Mouse (Mus musculus) ES-E14 (cell line): ENCODE data around the gene Lhfpl2. TPM values are rescaled to one million over a fixed set of nuclear protein-coding genes. Genes with fewer than 3 reads are reported as not detected.

Experiments used
- DNase-seq: peaks from one replicate; pipeline ENCODE4 v3.0.0-alpha.2; 2013; ENCODE audit warnings: low read depth, low spot score
- H3K27ac ChIP-seq: 2 replicates; pipeline ENCODE4 v1.5.1; 2012; ENCODE audit warnings: low read depth, mild to moderate bottlenecking, low read length, moderate library complexity, mixed read lengths; ENCODE audit not compliant: poor library complexity, insufficient read depth, severe bottlenecking
- H3K36me3 ChIP-seq: 2 replicates; pipeline ENCODE4 v1.6.1; 2012; ENCODE audit warnings: mild to moderate bottlenecking, low read length, moderate library complexity, mixed read lengths; ENCODE audit not compliant: control insufficient read depth, poor library complexity, insufficient read depth, severe bottlenecking
- H3K4me1 ChIP-seq, 2 experiments: fragments of 150-350 bp in 1 of 2; sonication (generic) in 1 of 2; 2 replicates each; pipeline ENCODE4 v1.6.1; 2012; ENCODE audit warnings: low read length in 2 of 2, mild to moderate bottlenecking in 1 of 2, mixed read lengths in 1 of 2; ENCODE audit not compliant: control insufficient read depth in 2 of 2, insufficient read depth in 2 of 2, poor library complexity in 1 of 2
- H3K4me3 ChIP-seq, 2 experiments: fragments of 150-350 bp in 1 of 2; sonication (generic) in 1 of 2; 2 replicates each; pipeline ENCODE4 v1.5.1; 2012; ENCODE audit warnings: low read length in 2 of 2, low read depth in 1 of 2, mild to moderate bottlenecking in 1 of 2, mixed read lengths in 1 of 2; ENCODE audit not compliant: insufficient read depth in 1 of 2, poor library complexity in 1 of 2, severe bottlenecking in 1 of 2
- H3K9ac ChIP-seq: 2 replicates; pipeline ENCODE4 v1.6.1; 2012; ENCODE audit warnings: low read depth, mild to moderate bottlenecking, low read length, mixed read lengths; ENCODE audit not compliant: poor library complexity, insufficient read depth, severe bottlenecking
- H3K9me3 ChIP-seq: fragments of 150-350 bp; sonication (generic); 2 replicates; pipeline ENCODE4 v1.6.1; 2012; ENCODE audit warnings: low read depth, mild to moderate bottlenecking, low read length; ENCODE audit not compliant: control insufficient read depth, insufficient read depth
- CHD2 ChIP-seq: IDR thresholded peaks from 2 replicates; pipeline ENCODE4 v1.6.1; 2014; ENCODE audit warnings: mild to moderate bottlenecking, low read depth, low read length, inconsistent platforms
- HCFC1 ChIP-seq: IDR thresholded peaks from 2 replicates; pipeline ENCODE4 v1.6.1; 2012; ENCODE audit warnings: low read length, inconsistent platforms, borderline replicate concordance; ENCODE audit not compliant: insufficient read depth
- MAFK ChIP-seq: IDR thresholded peaks from 2 replicates; pipeline ENCODE4 v1.6.1; 2014; ENCODE audit warnings: mild to moderate bottlenecking, low read depth, low read length, inconsistent platforms; ENCODE audit not compliant: insufficient read depth
- ZC3H11A ChIP-seq: IDR thresholded peaks from 2 replicates; pipeline ENCODE4 v1.6.1; 2012; ENCODE audit warnings: low read depth, mild to moderate bottlenecking, inconsistent platforms, low read length, borderline replicate concordance
- ZNF384 ChIP-seq: IDR thresholded peaks from 2 replicates; pipeline ENCODE4 v1.6.1; 2012; ENCODE audit warnings: low read depth, low read length, inconsistent platforms
- in situ Hi-C, 2 experiments: fragments of 600-800 bp; cut with MboI; formaldehyde crosslinking; loops; one replicate each; pipeline ENCODE4 v1.15.1; 2025; ENCODE audit warnings: low sequenced_read_pairs in 2 of 2, inconsistent platforms in 1 of 2; ENCODE audit not compliant: unreplicated experiment in 2 of 2
- total RNA-seq: library from RNA; depleted of rRNA; stranded (reverse); fragments of 300-350 nt; gene quantifications from 2 replicates; pipeline ENCODE4 v1.2.3, GENCODE M21; 2012

Gene Lhfpl2
- total RNA-seq, 1 experiment = 8.8 TPM

DNA sequence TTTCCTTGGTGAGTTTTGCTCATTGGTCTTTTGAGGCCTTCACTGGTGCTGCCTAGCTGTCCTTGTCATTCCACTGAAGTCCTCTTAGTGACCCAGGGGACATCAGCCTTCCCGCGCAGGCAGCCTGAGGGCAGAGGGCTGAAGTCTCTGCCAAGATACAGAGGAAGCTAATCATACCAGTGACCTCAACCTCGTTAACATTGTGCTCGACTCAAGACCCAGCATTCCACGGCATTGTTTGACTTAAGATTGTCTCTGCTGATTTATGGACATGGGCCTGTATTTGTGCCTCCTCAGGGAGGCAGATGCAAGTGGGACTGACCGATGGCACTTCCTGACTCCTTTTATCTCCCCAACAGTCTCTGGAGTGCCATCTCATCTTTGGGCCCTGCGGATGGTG lies 7.0 kb downstream of the Lhfpl2 start:
- TF ChIP-seq CHD2 = no peak
- no peak for TF ChIP-seq ZNF384
- TF ChIP-seq MAFK = no peak
- TF ChIP-seq HCFC1 = no peak
- no peak for TF ChIP-seq ZC3H11A
- no peaks in the 10 kb centered on the region for H3K36me3 ChIP-seq
- no peak overlapping the region for H3K4me3 ChIP-seq
- H3K9ac ChIP-seq = no peak overlapping the region
- no peak overlapping the region for H3K27ac ChIP-seq
- peaks cover 0 to 17% of the 10 kb centered on the region in 2 experiments; a peak in 2 of 4 replicates for H3K4me1 ChIP-seq
- DNase-seq = no peak
- no peaks in the 10 kb centered on the region for H3K9me3 ChIP-seq
- in situ Hi-C loops = no loop called here

DNA sequence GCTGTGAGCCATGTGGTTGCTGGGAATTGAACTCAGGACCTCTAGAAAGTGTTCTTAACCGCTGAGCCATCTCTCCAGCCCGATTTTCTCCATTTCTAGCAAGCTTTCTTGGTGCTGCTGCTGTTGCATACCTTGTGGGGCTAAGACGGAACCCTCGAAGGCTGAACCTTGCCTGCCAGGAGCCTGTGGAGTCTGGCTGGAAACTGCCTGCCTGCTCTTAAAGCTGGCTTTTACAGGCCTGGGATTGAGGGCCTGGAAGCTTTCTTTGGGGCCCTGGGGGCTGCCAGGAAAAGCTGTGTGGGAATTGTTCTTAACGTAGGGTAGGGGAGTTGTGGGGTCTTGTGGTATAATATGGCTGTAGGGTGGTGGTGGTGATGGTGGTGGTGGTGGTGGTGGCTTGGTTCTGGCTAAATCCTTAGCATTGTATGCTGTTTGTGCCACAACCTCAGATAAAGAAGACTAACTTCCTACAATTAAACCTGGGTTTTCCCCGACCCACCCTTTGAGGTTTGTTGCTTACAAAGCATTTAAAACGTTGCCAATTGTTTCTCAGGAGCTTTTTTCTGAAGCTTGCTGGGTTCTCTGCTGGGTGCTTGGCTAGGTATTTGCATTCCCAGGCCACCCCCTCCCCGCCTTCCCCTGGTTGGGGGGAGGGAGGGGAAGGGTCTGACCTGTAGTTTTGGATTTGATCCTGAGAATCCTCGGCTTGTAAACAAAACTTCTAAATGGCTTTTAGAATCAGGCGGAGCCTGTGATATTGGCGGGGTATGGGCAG lies 7.9 kb downstream of the Lhfpl2 start:
- Histone ChIP-seq H3K27ac (no peak overlapping the region), H3K36me3 (no peaks in the 10 kb centered on the region), H3K9ac (no peak overlapping the region), H3K4me3 (no peak overlapping the region), H3K9me3 (no peaks in the 10 kb centered on the region), H3K4me1 (peaks cover 0 to 17% of the 10 kb centered on the region in 2 experiments; a peak in 2 of 4 replicates)
- peak; percentile 62 for DNase-seq
- in situ Hi-C loops = no loop called here
- TF ChIP-seq ZNF384 (no peak), HCFC1 (no peak)

DNA sequence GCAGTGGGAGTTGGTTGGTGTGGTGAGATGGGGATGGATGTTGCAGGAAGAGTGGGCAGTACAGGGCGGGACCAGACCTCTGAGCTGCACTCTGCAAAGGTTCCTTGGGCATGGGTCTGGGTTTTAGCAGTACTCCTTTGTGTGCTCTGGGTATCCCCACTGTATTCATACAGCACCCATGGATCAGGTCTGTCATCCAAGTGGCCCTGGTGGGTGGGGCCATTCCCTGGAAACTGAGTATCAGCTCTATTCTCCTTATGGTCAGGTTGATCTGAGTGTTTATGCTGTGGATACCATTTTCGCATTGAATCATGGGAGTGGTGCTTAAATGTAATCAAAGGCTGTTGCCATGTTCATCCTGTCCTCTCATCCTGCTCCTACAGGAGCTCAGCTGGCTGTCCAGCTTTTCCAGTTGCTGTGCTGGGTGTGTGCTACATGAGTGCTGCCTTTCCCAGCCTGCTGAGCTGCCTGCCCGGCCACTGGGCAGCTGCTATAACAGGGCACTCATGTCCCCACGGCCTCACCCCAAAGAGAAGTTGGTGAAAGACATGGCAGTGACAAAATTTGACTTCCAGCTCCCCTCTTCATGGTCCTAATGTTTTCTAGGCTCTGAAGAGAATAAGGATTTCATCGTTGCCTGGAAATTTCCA lies 9.2 kb downstream of the Lhfpl2 start:
- in situ Hi-C loops = no loop called here
- Histone ChIP-seq H3K4me3 (no peak overlapping the region), H3K27ac (no peak overlapping the region), H3K36me3 (no peaks in the 10 kb centered on the region), H3K4me1 (peaks cover 0 to 17% of the 10 kb centered on the region in 2 experiments; a peak in 2 of 4 replicates), H3K9me3 (no peaks in the 10 kb centered on the region), H3K9ac (no peak overlapping the region)
- TF ChIP-seq CHD2 (no peak), ZNF384 (no peak), HCFC1 (no peak), MAFK (no peak), ZC3H11A (no peak)
- no peak for DNase-seq

DNA sequence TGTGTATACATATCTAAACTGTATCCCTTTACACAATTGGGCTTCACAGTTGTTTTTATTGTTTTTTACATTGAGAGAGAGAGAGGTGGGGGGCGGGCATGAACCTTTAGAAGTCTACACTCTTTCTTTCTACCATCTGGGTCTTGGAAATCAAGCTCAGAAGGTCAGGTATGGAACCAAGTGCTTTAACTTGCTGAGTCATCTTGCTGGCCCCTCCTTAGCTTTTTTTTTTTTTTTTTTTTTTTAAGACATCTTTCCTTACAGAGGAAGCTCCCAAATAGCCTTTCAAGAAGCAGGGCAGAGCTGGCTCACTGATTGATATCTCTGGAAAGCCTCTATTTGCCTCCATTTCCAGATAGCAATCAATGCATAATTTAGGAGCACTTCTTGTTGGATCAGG lies 10.7 kb downstream of the Lhfpl2 start:
- in situ Hi-C loops = no loop called here
- H3K4me1 ChIP-seq = peaks cover 0 to 9% of the 10 kb centered on the region in 2 experiments; a peak in 2 of 4 replicates
- no peak for TF ChIP-seq CHD2
- peak; percentile 66 for TF ChIP-seq MAFK
- no peak for TF ChIP-seq ZC3H11A
- TF ChIP-seq HCFC1 = no peak
- TF ChIP-seq ZNF384 = peak; percentile 53; the same call in 1 of the 2 replicates

More for the DNA sequence above, 10.7 kb downstream of the Lhfpl2 start:
- Histone ChIP-seq H3K27ac (no peak overlapping the region), H3K36me3 (no peaks in the 10 kb centered on the region), H3K9me3 (no peaks in the 10 kb centered on the region), H3K4me3 (no peak overlapping the region), H3K9ac (no peak overlapping the region)
- DNase-seq = no peak
